Mouse (Mus musculus): ENCODE results near the gene Nsun2. TPM values are rescaled to one million over a fixed set of nuclear protein-coding genes. Genes with fewer than 3 reads are reported as not detected.

Nsun2 gene
- total RNA-seq, 1 experiment from 2014 or later: 209 TPM

- ATAC-seq (replicated peaks; ENCODE audit: low read depth, poor library complexity, severe bottlenecking): no peak
Measured at GRCm38 (mm10) chr13:69654508-69654907, 121.0 kb downstream of the Nsun2 start.

GRCm38 (mm10) chr13:69672121-69672520, 138.6 kb downstream of the Nsun2 start:
- ATAC-seq (replicated peaks; ENCODE audit: low read depth, poor library complexity, severe bottlenecking): no peak

GRCm38 (mm10) chr13:69672565-69672964, 139.0 kb downstream of the Nsun2 start:
- ATAC-seq (replicated peaks; ENCODE audit: low read depth, poor library complexity, severe bottlenecking): no peak

GRCm38 (mm10) chr13:69673197-69673920, 139.8 kb downstream of the Nsun2 start:
- no peak for ATAC-seq (replicated peaks; ENCODE audit: low read depth, poor library complexity, severe bottlenecking)

- no peak for ATAC-seq (replicated peaks; ENCODE audit: low read depth, poor library complexity, severe bottlenecking)
Measured at GRCm38 (mm10) chr13:69673921-69674618, 140.5 kb downstream of the Nsun2 start.

Other genes starting within 250 kb of the Nsun2 start
- 10.1 and 15.0 TPM in 2 replicates for gene Tent4a, start 871 bp downstream of the Nsun2 start, total RNA-seq (2017)
- 2.4 and 5.2 TPM in 2 replicates for gene Srd5a1, start 77.7 kb downstream of the Nsun2 start, total RNA-seq (2017)
- gene Ube2ql1, start 206.1 kb downstream of the Nsun2 start, total RNA-seq (2017): not detected in 2 replicates

Data from common myeloid progenitor, adult 5-6 weeks (primary cell).